Mouse (Mus musculus) gastrocnemius, adult 8-10 months (tissue): ENCODE measurements around the gene Ptpn18. TPM values are rescaled to one million over a fixed set of nuclear protein-coding genes. Genes with fewer than 3 reads are reported as not detected.
"Not testable (repeated sequence)": the region's sequence is repeated elsewhere in the genome, so short reads cannot be mapped to it uniquely, and the experiment has no call there.

ENCODE experiments used
- DNase-seq, 2 experiments: peaks; one replicate each; pipeline ENCODE4 v3.0.0; 2022; ENCODE audit warnings: low spot score in 2 of 2
- total RNA-seq, 4 experiments: library from RNA; stranded (reverse); gene quantifications; 2 replicates each; pipeline ENCODE4 v1.2.4; 2022

Ptpn18 gene
- total RNA-seq = 1 to 10 TPM in 3 of 4 experiments, under 1 TPM in 1; 0.73 to 3.7 (median 1.8) TPM

DNA sequence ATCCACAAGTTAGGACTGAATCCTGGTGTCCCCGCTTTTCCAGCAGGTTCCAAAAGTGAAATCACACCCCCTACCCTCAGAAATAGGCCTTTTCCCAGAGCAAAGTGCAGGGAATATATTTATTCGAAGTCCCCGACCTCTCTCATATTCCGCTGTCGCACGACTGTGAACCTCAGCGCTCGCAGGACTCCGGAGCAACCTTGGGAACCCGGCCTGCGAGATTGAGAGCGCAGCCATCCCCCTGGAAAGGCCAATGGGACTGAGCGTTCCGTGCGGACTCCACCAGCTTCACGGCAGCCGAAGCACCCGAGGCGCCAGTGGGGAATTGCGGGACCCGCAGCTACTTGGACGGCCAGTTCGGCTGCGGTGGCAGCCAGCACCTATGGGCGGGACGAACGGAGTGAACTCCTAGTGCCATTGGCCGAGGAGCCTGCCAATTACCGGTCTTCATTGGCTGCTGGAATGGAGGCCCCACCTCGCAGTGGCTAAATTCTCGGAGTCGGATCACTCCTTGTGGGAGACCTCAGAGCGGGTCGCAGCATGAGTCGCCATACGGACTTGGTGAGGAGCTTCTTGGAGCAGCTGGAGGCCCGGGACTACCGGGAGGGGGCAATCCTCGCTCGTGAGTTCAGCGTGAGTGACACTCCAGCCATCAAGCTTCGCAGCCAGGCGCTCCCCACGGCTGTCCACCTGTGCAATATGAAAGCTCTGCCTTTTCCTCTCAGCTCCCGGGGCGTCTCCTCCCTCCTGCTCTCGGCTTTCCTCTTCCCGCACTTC lies at the start of gene Ptpn18:
Gene Ptpn18, plus strand, starts transcription at position 479 of the 777 bp plus-strand sequence.
- DNase-seq = peak; percentile 75 to 79

- no peak for DNase-seq
Measured at GRCm38 (mm10) chr1:34428466-34428865, 31.1 kb upstream of the Ptpn18 start.

- DNase-seq = no peak
Measured at GRCm38 (mm10) chr1:34429281-34429680, 30.3 kb upstream of the Ptpn18 start.

DNA sequence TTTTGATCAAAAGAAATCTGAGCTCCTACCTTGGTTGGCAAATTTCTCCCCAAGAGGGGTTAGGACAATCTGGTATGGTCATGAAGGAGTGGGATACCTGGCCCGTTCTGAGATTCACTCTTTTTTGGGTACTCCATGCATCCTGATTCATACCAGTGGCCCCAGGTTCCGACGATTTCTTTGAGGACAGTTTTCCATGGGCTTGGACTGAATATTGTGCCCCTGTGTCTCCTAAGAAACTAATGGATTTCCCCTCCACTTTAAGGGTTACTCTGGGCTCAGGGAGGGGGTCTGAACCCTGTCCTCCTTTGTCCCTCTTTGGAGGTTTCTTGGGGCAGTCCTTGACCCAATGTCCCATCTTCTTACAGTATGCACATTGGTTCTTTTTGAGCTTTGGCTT lies 28.6 kb upstream of the Ptpn18 start:
- DNase-seq = no peak

DNA sequence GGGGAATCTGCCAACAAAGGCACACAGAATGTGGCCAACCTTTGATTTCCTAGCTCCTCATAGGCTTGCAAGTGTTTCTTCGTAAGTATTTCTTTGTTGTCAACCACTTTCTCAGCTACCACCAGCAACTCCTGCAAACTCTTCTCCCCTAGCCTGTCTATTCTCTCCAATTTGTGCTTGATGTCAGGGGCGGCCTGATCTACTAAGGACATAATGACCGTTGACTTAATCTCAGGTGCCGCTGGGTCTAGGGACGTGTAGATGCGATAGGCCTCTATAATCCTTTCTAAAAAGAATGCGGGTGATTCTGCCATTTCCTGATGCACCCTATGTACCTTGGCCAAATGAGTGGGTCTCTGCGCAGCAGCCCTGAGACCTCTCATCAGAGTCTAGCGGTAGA lies 28.1 kb upstream of the Ptpn18 start:
- no peak for DNase-seq

GRCm38 (mm10) chr1:34432411-34432775 lies 27.2 kb upstream of the Ptpn18 start:
- peak in 1 of 2 experiments; percentile 20 for DNase-seq

DNA sequence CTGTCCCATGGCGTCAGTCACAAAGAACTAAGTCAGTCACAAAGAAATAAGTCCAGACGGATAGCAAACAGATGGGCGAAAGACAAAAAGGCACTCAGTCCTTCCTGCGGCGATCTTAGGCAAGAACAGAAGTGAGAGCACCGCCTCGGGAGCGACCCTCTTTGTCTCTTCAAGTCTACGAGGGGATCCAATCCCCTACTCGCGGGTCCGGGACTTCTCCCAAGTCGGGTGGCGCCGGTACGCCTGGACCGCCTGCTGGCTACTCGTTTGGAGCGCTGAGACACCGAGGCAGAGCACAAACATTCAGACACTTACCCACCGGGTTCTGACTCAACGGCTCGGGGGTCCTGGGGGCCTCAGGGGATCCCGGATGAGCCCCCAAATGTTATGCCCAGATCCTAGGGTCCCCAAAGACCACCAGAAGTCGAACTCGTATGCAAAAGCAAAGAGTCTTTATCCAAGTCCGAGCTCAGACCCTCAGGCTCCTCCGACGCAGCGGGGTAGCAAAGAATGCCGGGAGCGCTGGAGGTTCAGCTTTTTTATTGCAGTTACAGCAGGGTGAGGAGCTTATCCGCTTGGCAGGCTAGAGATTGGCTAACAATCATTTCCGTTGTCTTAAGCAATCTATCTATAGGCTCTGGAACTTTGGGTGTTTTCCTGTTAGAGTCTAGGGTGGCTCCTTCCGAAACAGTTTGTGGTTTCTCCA lies 26.6 kb upstream of the Ptpn18 start:
- DNase-seq = no peak

GRCm38 (mm10) chr1:34433891-34434521 lies 25.6 kb upstream of the Ptpn18 start:
- DNase-seq = no peak

- peak; percentile 77 to 78 for DNase-seq
Measured at GRCm38 (mm10) chr1:34434660-34435160, 24.9 kb upstream of the Ptpn18 start.

DNA sequence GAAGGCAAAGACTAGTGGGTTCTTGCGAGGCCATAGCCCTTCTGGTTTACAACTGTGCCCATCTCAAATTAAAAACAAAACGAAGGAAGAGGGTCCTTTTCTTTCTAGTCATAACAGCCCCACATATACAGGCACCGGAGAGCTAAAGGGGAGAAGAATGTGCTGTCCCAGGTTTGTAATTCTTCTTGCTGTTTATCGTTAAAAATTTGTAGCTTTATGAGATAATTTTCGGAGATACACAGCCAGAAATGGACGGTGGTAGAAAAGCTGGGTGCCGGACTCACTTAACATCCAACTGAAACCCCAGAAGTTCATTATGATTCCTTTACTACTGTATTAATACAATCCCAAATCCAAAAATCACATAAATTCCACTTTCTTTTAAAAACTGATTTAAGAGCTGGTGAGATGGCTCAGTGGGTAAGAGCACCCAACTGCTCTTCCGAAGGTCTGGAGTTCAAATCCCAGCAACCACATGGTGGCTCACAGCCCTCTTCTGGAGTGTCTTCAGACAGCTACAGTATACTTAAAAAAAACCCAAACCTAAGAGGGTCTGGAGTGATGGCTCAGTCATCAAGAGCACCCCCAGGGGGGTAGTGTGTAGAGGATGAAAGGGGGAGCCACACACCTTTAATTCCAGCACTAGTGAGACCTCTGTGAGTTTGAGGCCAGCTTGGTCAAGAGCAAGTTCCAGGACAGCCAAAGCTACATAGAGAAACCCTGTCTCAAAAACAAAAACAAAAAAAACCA lies 24.0 kb upstream of the Ptpn18 start:
- DNase-seq = no peak

- no peak for DNase-seq
Measured at GRCm38 (mm10) chr1:34436374-34436773, 23.2 kb upstream of the Ptpn18 start.

DNA sequence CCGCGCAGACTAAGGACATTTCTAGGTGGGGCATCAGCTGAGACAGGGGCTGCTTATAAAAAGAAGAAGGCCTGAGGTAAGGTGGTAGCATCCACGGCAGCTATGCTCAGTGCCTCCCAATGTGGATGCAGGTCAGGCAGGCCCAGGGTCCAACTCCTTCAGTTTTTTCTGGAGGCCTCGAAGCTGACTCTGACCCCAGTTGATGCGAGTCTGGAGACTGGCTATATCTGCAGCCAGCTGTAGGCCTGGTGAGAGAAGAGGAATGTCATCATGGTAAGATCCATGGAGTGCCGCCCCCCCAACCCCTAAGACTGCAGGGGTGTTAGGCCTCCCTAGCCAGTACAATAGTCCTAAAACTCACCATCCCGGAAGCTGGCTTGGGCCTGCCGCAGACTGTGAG lies 22.2 kb upstream of the Ptpn18 start:
- not testable (repeated sequence) for DNase-seq

- DNase-seq = no peak
Measured at GRCm38 (mm10) chr1:34438381-34439051, 21.0 kb upstream of the Ptpn18 start.

DNA sequence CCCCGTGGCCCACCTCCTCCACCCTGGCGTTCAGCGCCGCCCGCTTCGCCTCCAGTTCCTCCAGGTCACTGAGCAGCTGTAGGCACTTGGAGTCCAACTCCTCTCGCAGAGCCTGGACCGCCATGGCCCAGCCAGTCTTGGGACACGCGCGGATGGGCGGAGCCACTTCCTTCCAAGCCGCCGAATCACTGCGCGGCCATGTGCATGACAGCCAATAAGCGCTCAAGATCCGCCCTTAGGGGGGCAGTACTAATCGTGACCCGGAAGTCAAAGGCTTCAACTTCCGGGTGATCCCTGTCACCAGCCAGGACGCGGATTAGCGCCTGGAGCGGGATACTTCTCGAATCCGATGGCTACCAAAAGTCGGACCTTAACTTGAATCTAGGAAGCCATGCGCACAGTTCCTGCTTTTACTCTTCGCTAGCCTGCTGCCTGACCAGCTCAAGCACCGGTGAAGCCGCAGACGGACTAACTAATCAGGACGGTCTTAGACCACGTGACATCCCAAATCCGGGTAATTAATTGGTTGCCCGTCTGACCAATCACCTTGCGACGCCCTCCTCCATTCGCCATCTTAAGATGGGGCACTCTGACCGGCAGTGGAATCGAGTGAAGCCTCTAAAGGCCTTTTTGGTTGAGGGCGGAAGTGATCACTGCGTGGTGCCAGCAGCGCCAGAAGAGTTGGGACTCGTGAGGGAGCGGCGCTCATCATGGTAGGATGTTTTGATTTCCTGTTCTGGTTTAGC lies 20.2 kb upstream of the Ptpn18 start, which contains the start of the genes Ccdc115 and Imp4:
Gene Ccdc115, minus strand, starts transcription at position 458 of the 746 bp plus-strand sequence.
Gene Imp4, plus strand, starts transcription at position 637 of the 746 bp plus-strand sequence.
- peak; percentile 90 to 94 for DNase-seq

DNA sequence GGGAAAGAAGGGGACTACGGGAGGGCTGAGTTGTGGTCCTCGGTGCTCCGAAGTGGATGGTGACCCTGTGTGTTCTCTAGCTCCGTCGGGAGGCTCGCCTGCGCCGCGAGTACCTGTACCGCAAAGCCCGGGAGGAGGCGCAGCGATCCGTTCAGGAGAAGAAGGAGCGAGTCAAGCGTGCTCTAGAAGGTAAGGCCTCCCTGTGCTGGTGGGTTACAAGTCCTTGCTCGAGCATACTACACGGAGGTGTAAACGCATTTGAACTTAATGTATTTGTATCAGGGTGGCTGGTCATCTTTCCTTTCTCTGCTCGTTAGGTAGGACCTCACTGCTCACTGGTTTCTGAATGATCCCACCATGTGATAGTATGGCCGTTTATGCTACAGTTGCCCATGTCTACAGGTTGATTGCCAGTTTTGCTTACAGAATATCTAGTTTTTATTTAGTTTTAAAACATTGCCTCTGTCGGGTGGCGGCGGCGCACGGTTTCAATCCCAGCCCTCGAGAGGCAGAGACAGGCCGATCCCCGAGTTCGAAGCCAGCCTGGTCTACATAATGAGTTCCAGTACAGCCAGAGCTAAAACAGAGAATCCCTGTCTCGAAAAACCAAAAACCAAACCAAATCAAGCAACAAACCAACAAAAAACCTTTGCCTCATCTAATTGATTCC lies 19.5 kb upstream of the Ptpn18 start:
- no peak for DNase-seq

DNA sequence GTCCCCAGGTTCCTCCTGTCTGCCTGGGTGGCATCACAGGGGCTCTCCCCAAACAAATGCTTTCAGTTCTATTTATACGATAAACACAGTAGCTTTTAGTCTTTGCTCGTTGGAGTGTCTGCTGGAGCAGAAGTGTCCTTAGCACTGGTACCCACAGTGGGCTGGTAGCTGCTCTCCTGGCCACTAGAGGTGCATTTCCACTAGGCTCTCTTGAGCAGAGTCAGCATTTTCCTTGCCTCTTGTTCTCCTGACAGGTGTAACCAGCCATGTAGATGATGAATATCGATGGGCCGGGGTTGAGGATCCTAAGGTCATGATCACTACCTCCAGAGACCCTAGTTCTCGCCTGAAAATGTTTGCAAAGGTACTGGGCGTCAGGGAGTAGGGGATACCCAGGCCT lies 16.4 kb upstream of the Ptpn18 start:
- DNase-seq = no peak

- no peak for DNase-seq
Measured at GRCm38 (mm10) chr1:34458431-34458830, 1.1 kb upstream of the Ptpn18 start.

- DNase-seq = no peak
Measured at GRCm38 (mm10) chr1:34460061-34460441, 489 bp downstream of the Ptpn18 start.

GRCm38 (mm10) chr1:34462766-34463165 lies 3.2 kb downstream of the Ptpn18 start:
- DNase-seq = no peak
